Mouse (Mus musculus) kidney, postnatal 0 days (tissue): ENCODE results near the gene Fbp2. TPM values are rescaled to one million over a fixed set of nuclear protein-coding genes. Genes with fewer than 3 reads are reported as not detected.
"Not testable (repeated sequence)": the region's sequence is repeated elsewhere in the genome, so short reads cannot be mapped to it uniquely, and the experiment has no call there.

Source experiments
- ATAC-seq: fragments of 200-750 bp; cut with Nextera tagmentation; replicated peaks from 2 replicates; pipeline ENCODE4 v1.8.0; 2017; ENCODE audit warnings: low read depth, moderate number of reproducible peaks, moderate TSS enrichment, moderate library complexity; ENCODE audit not compliant: low FRiP score
- DNase-seq: peaks from one replicate; pipeline ENCODE4 v3.0.0-alpha.2; 2016; ENCODE audit warnings: low spot score
- H3K27ac ChIP-seq: fragments of 300-500 bp; sonication (generic); 2 replicates; pipeline ENCODE4 v1.5.1; 2014; ENCODE audit warnings: mild to moderate bottlenecking
- H3K27me3 ChIP-seq: fragments of 300-500 bp; sonication (generic); 2 replicates; pipeline ENCODE4 v1.6.1; 2014; ENCODE audit warnings: low read length, mixed read lengths; ENCODE audit not compliant: insufficient read depth
- H3K36me3 ChIP-seq: fragments of 300-500 bp; sonication (generic); 2 replicates; pipeline ENCODE4 v1.6.1; 2014; ENCODE audit warnings: low read length, mixed read lengths; ENCODE audit not compliant: insufficient read depth
- H3K4me1 ChIP-seq: fragments of 300-500 bp; sonication (generic); replicated peaks from 2 replicates; pipeline ENCODE4 v1.6.1; 2014; ENCODE audit warnings: antibody characterized with exemption, low read length, mixed read lengths; ENCODE audit not compliant: insufficient read depth
- H3K4me2 ChIP-seq: fragments of 300-500 bp; sonication (generic); 2 replicates; pipeline ENCODE4 v1.6.1; 2014; ENCODE audit warnings: mild to moderate bottlenecking, low read length, moderate library complexity, mixed read lengths
- H3K4me3 ChIP-seq: fragments of 300-500 bp; sonication (generic); replicated peaks from 2 replicates; pipeline ENCODE4 v1.5.1; 2014; ENCODE audit warnings: low read depth, low read length
- H3K9ac ChIP-seq: fragments of 300-500 bp; sonication (generic); 2 replicates; pipeline ENCODE4 v1.6.1; 2014; ENCODE audit warnings: low read depth, low read length
- H3K9me3 ChIP-seq: fragments of 300-500 bp; sonication (generic); replicated peaks from 2 replicates; pipeline ENCODE4 v1.6.1; 2016; ENCODE audit warnings: low read length, inconsistent platforms, mixed read lengths
- CTCF ChIP-seq: IDR thresholded peaks from 2 replicates; pipeline ENCODE4 v1.5.1; 2016; ENCODE audit warnings: antibody characterized with exemption, low read depth, mild to moderate bottlenecking, moderate library complexity
- WGBS: fragments of 180-500 bp; shearing (Covaris S2); extraction: QIAGEN DNeasy Blood & Tissue Kit; methylation state at CpG from one replicate; pipeline ENCODE4 v1.1.7; 2014; 5-methylcytosine and 5-hydroxymethylcytosine counted together
- polyA plus RNA-seq: library from polyadenylated mRNA; unstranded; fragments of >200 nt; fragmentation: Nextera tagmentation; extraction: Ambion mirVana; gene quantifications from 2 replicates; pipeline ENCODE4 v1.2.1, GENCODE M21; 2015

Gene Fbp2
- polyA plus RNA-seq, 1 experiment from 2014 or later: 34.4 TPM

GRCm38 (mm10) chr13:62866817-62867216 lies 8.6 kb upstream of the Fbp2 start:
- DNase-seq: no peak
- no peaks in the 10 kb centered on the region for H3K36me3 ChIP-seq
- H3K27me3 ChIP-seq: no peaks in the 10 kb centered on the region
- TF ChIP-seq CTCF: no peak
- peaks cover 4% of the 10 kb centered on the region; the same call in 1 of the 2 replicates for H3K4me1 ChIP-seq
- 86% methylated on average over 4 of the region's 4 CpGs for WGBS
- H3K27ac ChIP-seq: no peak overlapping the region
- no peak overlapping the region for H3K4me2 ChIP-seq
- no peak for ATAC-seq
- H3K9me3 ChIP-seq: no peaks in the 10 kb centered on the region
- no peak overlapping the region for H3K4me3 ChIP-seq
- no peak overlapping the region for H3K9ac ChIP-seq

DNA sequence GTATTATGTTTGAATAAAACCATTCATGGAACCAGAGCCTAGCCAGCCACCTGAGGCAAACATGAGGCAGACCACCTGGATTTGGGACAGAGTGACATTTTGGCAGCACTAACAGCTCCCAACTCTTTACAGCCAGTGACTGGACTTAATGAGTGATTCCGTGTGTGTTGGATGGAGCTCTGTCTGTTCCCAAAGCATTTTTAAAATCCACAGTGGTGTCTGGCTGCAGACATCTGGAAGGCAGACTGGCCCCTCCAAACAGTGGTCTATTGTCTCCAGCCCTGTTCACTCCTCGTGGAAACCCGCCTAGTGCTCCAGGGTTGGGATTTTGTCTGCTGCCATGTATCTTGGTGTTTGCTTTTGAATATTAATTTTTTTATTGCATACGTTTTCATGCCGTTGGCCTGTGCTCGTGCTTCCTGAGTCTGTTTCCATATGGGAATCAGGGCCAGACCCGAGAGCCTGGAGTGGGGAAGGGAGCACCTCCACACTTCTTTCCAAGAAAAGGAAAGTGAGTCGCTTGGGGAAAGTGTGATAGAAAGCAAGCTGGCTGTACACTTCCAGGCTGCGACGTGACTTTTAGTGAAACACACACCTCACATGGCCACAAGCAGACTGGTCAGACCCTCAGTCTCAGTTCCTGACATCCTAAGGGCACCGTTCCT lies 7.6 kb upstream of the Fbp2 start:
- Histone ChIP-seq H3K27ac (no peak overlapping the region), H3K4me3 (no peak overlapping the region), H3K9me3 (no peaks in the 10 kb centered on the region), H3K36me3 (no peaks in the 10 kb centered on the region), H3K9ac (no peak overlapping the region), H3K27me3 (no peaks in the 10 kb centered on the region), H3K4me1 (peaks cover 4% of the 10 kb centered on the region; the same call in 1 of the 2 replicates), H3K4me2 (no peak overlapping the region)
- no peak for TF ChIP-seq CTCF
- 71% methylated on average over 11 of the region's 11 CpGs for WGBS
- DNase-seq: no peak
- no peak for ATAC-seq

GRCm38 (mm10) chr13:62863771-62864170 lies 5.5 kb upstream of the Fbp2 start:
- no peaks in the 10 kb centered on the region for H3K9me3 ChIP-seq

GRCm38 (mm10) chr13:62862875-62863274 lies 4.7 kb upstream of the Fbp2 start:
- Histone ChIP-seq H3K4me3 (no peak overlapping the region), H3K27me3 (no peaks in the 10 kb centered on the region), H3K9ac (no peak overlapping the region), H3K36me3 (no peaks in the 10 kb centered on the region), H3K9me3 (no peaks in the 10 kb centered on the region), H3K4me2 (no peak overlapping the region), H3K4me1 (peaks cover 4% of the 10 kb centered on the region; the same call in 1 of the 2 replicates), H3K27ac (no peak overlapping the region)
- WGBS: 86% methylated on average over 3 of the region's 3 CpGs
- ATAC-seq (no peak), DNase-seq (no peak)
- TF ChIP-seq CTCF: no peak

More at GRCm38 (mm10) chr13:62863771-62864170, 5.5 kb upstream of the Fbp2 start:
- no peaks in the 10 kb centered on the region for H3K36me3 ChIP-seq
- ATAC-seq (no peak; the same call in 1 of the 2 replicates), DNase-seq (peak; percentile 79)
- H3K27ac ChIP-seq: no peak overlapping the region
- WGBS: 50% methylated on average over 6 of the region's 6 CpGs
- no peak overlapping the region for H3K9ac ChIP-seq
- no peaks in the 10 kb centered on the region for H3K27me3 ChIP-seq
- no peak overlapping the region for H3K4me2 ChIP-seq
- no peak overlapping the region for H3K4me3 ChIP-seq
- TF ChIP-seq CTCF: no peak
- peaks cover 4% of the 10 kb centered on the region; the same call in 1 of the 2 replicates for H3K4me1 ChIP-seq

- Histone ChIP-seq H3K36me3 (no peaks in the 10 kb centered on the region), H3K4me1 (peaks cover 4% of the 10 kb centered on the region; the same call in 1 of the 2 replicates), H3K27ac (no peak overlapping the region), H3K27me3 (no peaks in the 10 kb centered on the region), H3K9ac (no peak overlapping the region), H3K4me2 (no peak overlapping the region), H3K9me3 (no peaks in the 10 kb centered on the region), H3K4me3 (no peak overlapping the region)
- WGBS: 90% methylated on average over 4 of the region's 4 CpGs
- TF ChIP-seq CTCF: peak; percentile 28
- no peak for DNase-seq
- ATAC-seq: no peak
These were observed 1.8 kb upstream of the Fbp2 start for GRCm38 (mm10) chr13:62860068-62860467.

- H3K4me3 ChIP-seq, H3K27me3 ChIP-seq, H3K36me3 ChIP-seq, ATAC-seq, H3K4me2 ChIP-seq, H3K9me3 ChIP-seq, H3K9ac ChIP-seq, H3K27ac ChIP-seq, H3K4me1 ChIP-seq, DNase-seq: not testable (repeated sequence)
- WGBS: 83% methylated on average over 10 of the region's 10 CpGs
These were observed 1.0 kb upstream of the Fbp2 start for GRCm38 (mm10) chr13:62859251-62859650.

DNA sequence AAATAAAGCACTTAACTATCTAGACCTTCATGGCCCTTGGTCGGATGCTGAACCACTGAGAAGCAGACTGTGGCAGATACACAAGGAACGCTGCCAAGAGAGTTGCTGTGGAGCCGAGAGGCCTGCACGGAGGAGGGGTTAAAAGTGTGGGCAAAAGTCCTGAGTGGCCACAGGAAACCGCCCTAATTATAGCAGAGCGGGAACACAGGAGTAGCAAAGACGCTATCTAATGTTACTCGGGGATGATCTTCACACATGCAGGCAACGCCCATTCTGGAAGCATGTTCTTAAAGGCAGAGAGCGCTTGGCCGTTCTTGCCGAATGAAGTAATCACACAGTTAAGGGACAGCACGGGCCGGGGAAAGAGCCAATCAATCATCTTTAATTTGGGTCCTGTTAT lies 1.4 kb downstream of the Fbp2 start:
- no peak overlapping the region for H3K27ac ChIP-seq
- no peak overlapping the region for H3K4me3 ChIP-seq
- no peaks in the 10 kb centered on the region for H3K27me3 ChIP-seq
- no peak for TF ChIP-seq CTCF
- H3K4me2 ChIP-seq: no peak overlapping the region
- H3K9ac ChIP-seq: no peak overlapping the region
- 73% methylated on average over 14 of the region's 14 CpGs for WGBS
- H3K9me3 ChIP-seq: no peaks in the 10 kb centered on the region
- H3K4me1 ChIP-seq: no peaks in the 10 kb centered on the region
- DNase-seq (no peak), ATAC-seq (no peak)
- H3K36me3 ChIP-seq: no peaks in the 10 kb centered on the region
